Mouse (Mus musculus) liver, postnatal 0 days (tissue): ENCODE results near the gene Tusc1. TPM values are rescaled to one million over a fixed set of nuclear protein-coding genes. Genes with fewer than 3 reads are reported as not detected.

Source experiments
- ATAC-seq: fragments of 200-750 bp; cut with Nextera tagmentation; 2 replicates; pipeline ENCODE4 v1.8.0; 2017; ENCODE audit warnings: mild to moderate bottlenecking, moderate library complexity
- DNase-seq: peaks from one replicate; pipeline ENCODE4 v3.0.0-alpha.2; 2016
- H3K27ac ChIP-seq: fragments of 300-500 bp; sonication (generic); 2 replicates; pipeline ENCODE4 v1.5.1; 2014; ENCODE audit warnings: antibody characterized with exemption, moderate library complexity, mild to moderate bottlenecking, low read depth
- H3K27me3 ChIP-seq: fragments of 300-500 bp; sonication (generic); 2 replicates; pipeline ENCODE4 v1.6.1; 2014; ENCODE audit warnings: low read length, control low read depth, mixed read lengths; ENCODE audit not compliant: insufficient read depth
- H3K36me3 ChIP-seq: fragments of 300-500 bp; sonication (generic); replicated peaks from 2 replicates; pipeline ENCODE4 v1.6.1; 2014; ENCODE audit warnings: mild to moderate bottlenecking, control low read depth, low read length, moderate library complexity, mixed read lengths; ENCODE audit not compliant: insufficient read depth
- H3K4me1 ChIP-seq: fragments of 300-500 bp; sonication (generic); 2 replicates; pipeline ENCODE4 v1.6.1; 2014; ENCODE audit warnings: antibody characterized with exemption, mild to moderate bottlenecking, control low read depth; ENCODE audit not compliant: insufficient read depth
- H3K4me2 ChIP-seq: fragments of 300-500 bp; sonication (generic); 2 replicates; pipeline ENCODE4 v1.6.1; 2014; ENCODE audit warnings: low read depth, mild to moderate bottlenecking, low read length, moderate library complexity, mixed read lengths
- H3K4me3 ChIP-seq: fragments of 300-500 bp; sonication (generic); 2 replicates; pipeline ENCODE4 v1.5.1; 2014; ENCODE audit warnings: low read depth, low read length
- H3K9ac ChIP-seq: fragments of 300-500 bp; sonication (generic); replicated peaks from 2 replicates; pipeline ENCODE4 v1.6.1; 2014; ENCODE audit warnings: mild to moderate bottlenecking, moderate library complexity
- H3K9me3 ChIP-seq: fragments of 300-500 bp; sonication (generic); 2 replicates; pipeline ENCODE4 v1.6.1; 2016; ENCODE audit warnings: mild to moderate bottlenecking, control low read depth, low read length, mixed read lengths
- CTCF ChIP-seq: sonication (generic); IDR thresholded peaks from 2 replicates; pipeline ENCODE4 v1.5.1; 2016; ENCODE audit warnings: antibody characterized with exemption, low read depth
- EP300 ChIP-seq: IDR thresholded peaks from 2 replicates; pipeline ENCODE4 v1.6.1; 2016; ENCODE audit warnings: antibody characterized with exemption, low read depth, mild to moderate bottlenecking
- WGBS: fragments of 180-500 bp; shearing (Covaris S2); extraction: QIAGEN DNeasy Blood & Tissue Kit; methylation state at CpG from one replicate; pipeline ENCODE4 v1.1.7; 2014; ENCODE audit not compliant: insufficient replicate concordance; 5-methylcytosine and 5-hydroxymethylcytosine counted together
- polyA plus RNA-seq: library from polyadenylated mRNA; unstranded; fragments of >200 nt; fragmentation: Nextera tagmentation; extraction: Ambion mirVana; gene quantifications from 2 replicates; pipeline ENCODE4 v1.2.1, GENCODE M21; 2015

Gene Tusc1
- 5.1 and 6.6 TPM in 2 replicates for polyA plus RNA-seq

DNA sequence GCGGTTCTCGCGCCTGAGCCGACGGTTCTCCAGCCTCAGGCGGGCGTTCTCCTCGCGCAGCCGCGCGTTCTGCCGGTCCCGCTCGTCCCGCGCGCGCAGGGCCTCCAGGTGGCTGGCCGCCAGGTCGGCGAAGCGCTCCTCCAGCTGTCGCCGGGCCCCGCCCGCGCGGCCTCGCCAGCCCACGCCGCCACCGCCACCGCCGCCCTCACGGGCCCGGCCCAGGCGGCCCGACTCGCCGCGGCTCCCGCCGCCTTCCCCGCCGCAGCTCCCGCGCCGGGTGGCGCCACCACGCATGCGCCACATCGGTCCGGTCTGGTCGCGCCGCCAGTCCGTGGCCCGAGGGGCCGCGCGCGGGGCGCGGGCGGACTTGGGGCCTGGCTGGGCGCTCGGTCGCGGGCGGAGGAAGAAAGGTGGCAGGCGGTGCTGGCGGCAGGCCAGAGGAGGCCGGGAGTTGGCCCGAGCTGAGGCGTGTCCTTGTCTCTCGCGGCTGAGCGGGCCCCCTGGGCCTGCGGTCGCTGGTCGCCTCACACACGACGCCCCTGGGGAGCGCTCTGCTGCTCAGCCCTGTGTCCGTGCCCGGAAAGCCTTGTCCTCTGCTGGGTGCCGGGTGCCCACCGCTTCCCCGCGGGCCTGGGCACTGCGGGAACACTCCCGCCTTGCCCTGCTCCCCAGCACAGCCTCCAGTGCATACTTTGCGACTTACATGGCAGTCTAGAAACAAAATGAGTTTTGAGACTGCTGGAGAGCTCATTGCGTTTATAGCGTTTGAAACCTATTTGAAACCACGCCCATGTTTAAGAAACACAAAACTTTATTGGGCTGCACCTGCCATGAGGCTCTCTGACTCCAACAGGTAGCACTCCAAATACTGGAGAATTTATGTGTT is at the start of gene Tusc1:
TSS of gene Tusc1 (minus strand) at position 394 of the 886 bp plus-strand sequence.
- Histone ChIP-seq H3K9me3 (no peaks in the 10 kb centered on the region), H3K27ac (peak within 1 kb of the TSS; percentile 88), H3K4me1 (peaks cover 14% of the 10 kb centered on the region), H3K36me3 (no peaks in the 10 kb centered on the region), H3K27me3 (no peaks in the 10 kb centered on the region), H3K4me3 (peak within 1 kb of the TSS; percentile 89), H3K4me2 (peak within 1 kb of the TSS; percentile 99), H3K9ac (peak within 1 kb of the TSS; percentile 96)
- DNase-seq: peak; percentile 91
- TF ChIP-seq CTCF (peak; percentile 16), EP300 (no peak)
- ATAC-seq: peak; percentile 86
- 5% methylated on average over 68 of the region's 97 CpGs for WGBS

DNA sequence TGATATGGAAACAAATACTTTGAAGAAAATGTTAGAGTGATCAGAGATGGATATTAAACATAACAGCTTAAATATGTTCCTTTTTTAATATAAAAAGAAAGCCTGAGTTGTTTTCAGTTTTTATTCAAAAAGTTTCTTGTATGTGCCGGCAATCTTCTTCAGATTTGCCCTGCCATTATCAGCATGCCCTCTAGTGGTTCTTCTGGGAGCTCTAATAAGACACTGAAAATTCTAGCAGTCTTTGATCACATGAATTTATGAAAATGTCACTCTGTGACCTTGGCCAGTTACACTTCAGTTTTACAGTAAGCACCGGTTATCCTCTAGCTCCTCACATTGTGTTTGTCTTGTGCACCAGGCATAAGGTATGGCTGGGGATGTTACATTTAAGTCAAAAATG is 17.6 kb upstream of the Tusc1 start:
- Histone ChIP-seq H3K4me2 (no peak overlapping the region), H3K27ac (no peak overlapping the region), H3K4me3 (no peak overlapping the region), H3K9ac (no peak overlapping the region), H3K4me1 (no peaks in the 10 kb centered on the region), H3K9me3 (no peaks in the 10 kb centered on the region), H3K27me3 (no peaks in the 10 kb centered on the region), H3K36me3 (no peaks in the 10 kb centered on the region)
- ATAC-seq: no peak
- 61% methylated on average over 2 of the region's 2 CpGs for whole genome bisulfite sequencing
- TF ChIP-seq CTCF (peak; percentile 55), EP300 (no peak)
- no peak for DNase-seq

- ATAC-seq (no peak), DNase-seq (no peak)
- TF ChIP-seq CTCF (no peak), EP300 (no peak)
- H3K9me3 ChIP-seq: no peaks in the 10 kb centered on the region
- no peak overlapping the region for H3K4me2 ChIP-seq
- no peak overlapping the region for H3K4me3 ChIP-seq
- H3K27me3 ChIP-seq: no peaks in the 10 kb centered on the region
- no peak overlapping the region for H3K27ac ChIP-seq
- no peak overlapping the region for H3K9ac ChIP-seq
- 81% methylated on average over 2 of the region's 2 CpGs for WGBS
- no peaks in the 10 kb centered on the region for H3K4me1 ChIP-seq
- H3K36me3 ChIP-seq: no peaks in the 10 kb centered on the region
Observed at GRCm38 (mm10) chr4:93344357-93344756, 9.0 kb upstream of the Tusc1 start.

DNA sequence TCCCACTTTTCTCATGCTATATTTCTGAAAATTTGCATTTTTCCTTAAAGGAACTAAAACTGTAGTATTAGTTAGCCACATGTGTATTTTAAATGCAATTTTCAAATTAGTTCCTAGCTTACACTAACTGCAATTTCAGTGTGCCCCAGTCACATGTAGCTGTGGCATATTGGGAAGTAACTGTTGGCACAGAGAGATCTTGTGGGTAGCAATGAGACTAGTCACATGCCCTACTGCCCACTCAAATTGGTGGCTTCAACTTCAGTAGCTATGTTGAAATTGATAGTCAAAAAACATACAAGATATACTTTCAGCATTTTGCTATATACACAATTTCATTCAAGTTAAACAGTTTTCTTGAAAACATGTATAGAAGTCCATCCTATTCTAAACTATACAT is 6.3 kb upstream of the Tusc1 start:
- Histone ChIP-seq H3K27ac (no peak overlapping the region), H3K4me3 (no peak overlapping the region), H3K4me1 (no peaks in the 10 kb centered on the region), H3K27me3 (no peaks in the 10 kb centered on the region), H3K36me3 (no peaks in the 10 kb centered on the region), H3K9ac (no peak overlapping the region), H3K4me2 (no peak overlapping the region), H3K9me3 (no peaks in the 10 kb centered on the region)
- ATAC-seq (no peak), DNase-seq (no peak)
- no peak for TF ChIP-seq EP300
- TF ChIP-seq CTCF: no peak

DNA sequence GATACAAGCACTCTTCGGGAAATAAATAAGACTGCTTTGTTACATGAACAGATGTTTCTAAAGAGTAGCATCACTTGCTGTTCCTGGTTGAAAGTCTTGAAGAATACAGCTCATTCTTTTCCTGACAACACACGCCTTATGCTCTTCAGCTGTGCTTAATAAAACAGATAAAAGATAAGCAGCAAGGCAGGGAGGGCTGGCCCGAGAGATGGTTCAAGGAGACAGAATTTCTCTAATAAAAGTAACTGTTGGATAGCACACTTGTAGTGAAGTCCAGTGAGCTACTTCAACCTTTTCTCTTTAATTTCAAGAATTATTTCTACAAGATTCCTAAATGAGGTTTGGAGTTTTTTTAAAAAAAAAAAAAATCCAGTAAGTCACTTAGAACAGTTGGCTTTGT is 2.7 kb upstream of the Tusc1 start:
- no peaks in the 10 kb centered on the region for H3K9me3 ChIP-seq
- no peak overlapping the region for H3K4me3 ChIP-seq
- no peak for DNase-seq
- H3K36me3 ChIP-seq: no peaks in the 10 kb centered on the region
- H3K9ac ChIP-seq: no peak overlapping the region
- WGBS: 64% methylated on average over 3 of the region's 3 CpGs
- peaks cover 14% of the 10 kb centered on the region for H3K4me1 ChIP-seq
- H3K27me3 ChIP-seq: no peaks in the 10 kb centered on the region
- no peak overlapping the region for H3K4me2 ChIP-seq
- TF ChIP-seq CTCF: no peak
- no peak for TF ChIP-seq EP300
- H3K27ac ChIP-seq: no peak overlapping the region
- ATAC-seq: no peak

- ATAC-seq (peak; percentile 89), DNase-seq (peak; percentile 92)
- TF ChIP-seq EP300: no peak
- no peak for TF ChIP-seq CTCF
- Histone ChIP-seq H3K4me1 (peaks cover 14% of the 10 kb centered on the region), H3K27ac (peak overlapping the region; percentile 88), H3K9me3 (no peaks in the 10 kb centered on the region), H3K27me3 (no peaks in the 10 kb centered on the region), H3K4me3 (peak overlapping the region; percentile 89), H3K9ac (peak overlapping the region; percentile 96), H3K4me2 (peak overlapping the region; percentile 99), H3K36me3 (no peaks in the 10 kb centered on the region)
- under 1% methylated on average over 47 of the region's 49 CpGs for WGBS
Observed at GRCm38 (mm10) chr4:93334636-93335117, 634 bp downstream of the Tusc1 start.
